Mouse (Mus musculus) megakaryocyte, embryonic 14.5 days (primary cell): ENCODE measurements around the gene Celf5. TPM values are rescaled to one million over a fixed set of nuclear protein-coding genes. Genes with fewer than 3 reads are reported as not detected.

Experiments used
- H3K27me3 ChIP-seq: replicated peaks from 2 replicates; pipeline ENCODE3; 2012; ENCODE audit warnings: inconsistent platforms
- H3K36me3 ChIP-seq: replicated peaks from 2 replicates; pipeline ENCODE3; 2012; ENCODE audit warnings: low read length, inconsistent platforms, mixed read lengths
- H3K4me1 ChIP-seq: 2 replicates; pipeline ENCODE4 v1.6.1; 2012; ENCODE audit warnings: inconsistent platforms
- H3K4me3 ChIP-seq: replicated peaks from 2 replicates; pipeline ENCODE3; 2012; ENCODE audit warnings: moderate library complexity, mild to moderate bottlenecking, inconsistent platforms
- H3K9me3 ChIP-seq: 2 replicates; pipeline ENCODE4 v1.6.1; 2012; ENCODE audit warnings: inconsistent platforms
- FLI1 ChIP-seq: IDR thresholded peaks from 2 replicates; pipeline ENCODE4 v1.6.1; 2012; ENCODE audit warnings: low read length, inconsistent platforms, mixed read lengths
- GATA1 ChIP-seq: IDR thresholded peaks from 3 replicates; pipeline ENCODE4 v1.6.1; 2012; ENCODE audit warnings: mixed read lengths, low read length, inconsistent platforms, borderline replicate concordance
- polyA plus RNA-seq: library from polyadenylated mRNA; stranded (reverse); fragments of >175 nt; gene quantifications from 2 replicates; pipeline ENCODE4 v1.2.3, GENCODE M21; 2012; ENCODE audit warnings: low replicate concordance; ENCODE audit not compliant: insufficient read depth

Gene Celf5
- polyA plus RNA-seq, 1 experiment = 1.3 TPM

- H3K4me1 ChIP-seq = peaks cover 96% of the 10 kb centered on the region
- peak overlapping the region; percentile 92 for H3K4me3 ChIP-seq
- TF ChIP-seq FLI1 = no peak
- no peak for TF ChIP-seq GATA1
- peaks cover 67% of the 10 kb centered on the region for H3K36me3 ChIP-seq
- H3K9me3 ChIP-seq = no peaks in the 10 kb centered on the region
- no peaks in the 10 kb centered on the region for H3K27me3 ChIP-seq
These were observed 70.8 kb downstream of the Celf5 start for GRCm38 (mm10) chr10:81411471-81412400.

GRCm38 (mm10) chr10:81410981-81411380 lies 71.5 kb downstream of the Celf5 start:
- H3K4me1 ChIP-seq = peaks cover 100% of the 10 kb centered on the region
- peak overlapping the region; percentile 92 for H3K4me3 ChIP-seq

GRCm38 (mm10) chr10:81410350-81410749 lies 72.2 kb downstream of the Celf5 start:
- Histone ChIP-seq H3K9me3 (no peaks in the 10 kb centered on the region), H3K4me3 (peak overlapping the region; percentile 92), H3K36me3 (peaks cover 69% of the 10 kb centered on the region), H3K4me1 (peaks cover 100% of the 10 kb centered on the region), H3K27me3 (no peaks in the 10 kb centered on the region)
- TF ChIP-seq FLI1 (no peak), GATA1 (no peak)

More at GRCm38 (mm10) chr10:81410981-81411380, 71.5 kb downstream of the Celf5 start:
- Histone ChIP-seq H3K36me3 (peaks cover 69% of the 10 kb centered on the region), H3K9me3 (no peaks in the 10 kb centered on the region), H3K27me3 (no peaks in the 10 kb centered on the region)
- TF ChIP-seq GATA1 = no peak
- TF ChIP-seq FLI1 = no peak

GRCm38 (mm10) chr10:81409330-81409729 lies 73.2 kb downstream of the Celf5 start:
- Histone ChIP-seq H3K27me3 (no peaks in the 10 kb centered on the region), H3K9me3 (no peaks in the 10 kb centered on the region), H3K4me1 (peaks cover 100% of the 10 kb centered on the region), H3K4me3 (peak overlapping the region; percentile 92), H3K36me3 (peaks cover 68% of the 10 kb centered on the region)
- no peak for TF ChIP-seq FLI1

Other genes starting within 250 kb of the Celf5 start
- 1.4 TPM in 1 of 2 replicates, not detected in the other for gene Zfr2, start 249.6 kb downstream of the Celf5 start, polyA plus RNA-seq
- 6.2 and 21.4 TPM in 2 replicates for gene Matk, start 229.8 kb downstream of the Celf5 start, polyA plus RNA-seq
- 458 and 769 TPM in 2 replicates for gene Mrpl54, start 215.8 kb downstream of the Celf5 start, polyA plus RNA-seq
- 93.1 and 154 TPM in 2 replicates for gene Apba3, start 215.7 kb downstream of the Celf5 start, polyA plus RNA-seq
- 4.6 and 5.5 TPM in 2 replicates for gene Tjp3, start 191.1 kb downstream of the Celf5 start, polyA plus RNA-seq
- gene Pip5k1c, start 189.7 kb downstream of the Celf5 start, polyA plus RNA-seq = 124 and 136 TPM in 2 replicates
- gene Cactin, start 161.6 kb downstream of the Celf5 start, polyA plus RNA-seq = 76.5 and 78.5 TPM in 2 replicates
- 87.5 and 153 TPM in 2 replicates for gene Tbxa2r, start 154.0 kb downstream of the Celf5 start, polyA plus RNA-seq
- gene Gipc3, start 139.4 kb downstream of the Celf5 start, polyA plus RNA-seq = 2.9 and 11.0 TPM in 2 replicates
- 302 and 601 TPM in 2 replicates for gene Hmg20b, start 132.2 kb downstream of the Celf5 start, polyA plus RNA-seq
- 20.2 and 44.1 TPM in 2 replicates for gene Mfsd12, start 125.2 kb downstream of the Celf5 start, polyA plus RNA-seq
- 30.6 and 109 TPM in 2 replicates for gene 4930404N11Rik, start 116.9 kb downstream of the Celf5 start, polyA plus RNA-seq
- gene Fzr1, start 104.2 kb downstream of the Celf5 start, polyA plus RNA-seq = 71.2 and 72.9 TPM in 2 replicates
- 80.4 and 114 TPM in 2 replicates for gene Dohh, start 98.3 kb downstream of the Celf5 start, polyA plus RNA-seq
- 0.89 TPM in 1 of 2 replicates, not detected in the other for gene Gm48551, start 98.2 kb downstream of the Celf5 start, polyA plus RNA-seq
- gene Gm48552, start 93.7 kb downstream of the Celf5 start, polyA plus RNA-seq = 8.4 TPM in 1 of 2 replicates, not detected in the other
- 4.4 TPM in 1 of 2 replicates, not detected in the other for gene Smim24, start 89.7 kb downstream of the Celf5 start, polyA plus RNA-seq
- gene Nfic, start 27.1 kb downstream of the Celf5 start, polyA plus RNA-seq = 184 and 257 TPM in 2 replicates
- gene Ncln, start 13.7 kb upstream of the Celf5 start, polyA plus RNA-seq = 145 and 508 TPM in 2 replicates
- 7.4 and 9.1 TPM in 2 replicates for gene S1pr4, start 17.4 kb upstream of the Celf5 start, polyA plus RNA-seq
- 31.7 and 48.4 TPM in 2 replicates for gene Gna15, start 41.5 kb upstream of the Celf5 start, polyA plus RNA-seq
- 7.3 and 10.2 TPM in 2 replicates for gene Gna11, start 62.5 kb upstream of the Celf5 start, polyA plus RNA-seq
- 2,412 and 5,687 TPM in 2 replicates for gene Aes, start 76.8 kb upstream of the Celf5 start, polyA plus RNA-seq
- 18.9 and 34.3 TPM in 2 replicates for gene Tle2, start 91.9 kb upstream of the Celf5 start, polyA plus RNA-seq
- gene Tle6, start 118.4 kb upstream of the Celf5 start, polyA plus RNA-seq = 69.5 and 166 TPM in 2 replicates
- not detected in 2 replicates for gene BC025920, start 123.6 kb upstream of the Celf5 start, polyA plus RNA-seq
- gene Sirt6, start 145.1 kb upstream of the Celf5 start, polyA plus RNA-seq = 121 and 174 TPM in 2 replicates
- 13.7 and 17.3 TPM in 2 replicates for gene Ankrd24, start 145.8 kb upstream of the Celf5 start, polyA plus RNA-seq
- 0.19 TPM in 1 of 2 replicates, not detected in the other for gene Gm10778, start 166.3 kb upstream of the Celf5 start, polyA plus RNA-seq
- not detected in 2 replicates for gene Zfp433, start 222.1 kb upstream of the Celf5 start, polyA plus RNA-seq